ENCODE assay signal across 25 mouse cellular contexts in genomic region chr13:101711301-101711700, GRCm38 (mm10). TPM values are rescaled to one million over a fixed set of nuclear protein-coding genes. Genes with fewer than 3 reads are reported as not detected.
DNase-seq lines count a peak whose midpoint lies in the region; ATAC-seq and TF ChIP-seq lines count a peak whose summit lies in the region.
"Had no signal": no experiment of that assay in that cellular context is flagged by ENCODE, and none has a peak within 500 bp of the region (broad histone marks: within the 10 kb centered on the region; RNA-seq: fewer than 3 reads in every experiment).

No protein-coding gene starts in this region.

- no peak for ATAC-seq in midbrain, embryonic 16.5 days
- ATAC-seq: forebrain, embryonic 14.5 days; liver, embryonic 12.5 days; midbrain, embryonic 13.5 days; Patski had no signal

- no peak for DNase-seq in gastrocnemius, adult 2 months
- no peak for DNase-seq in gastrocnemius, postnatal 36 days
- peak; percentile 39 for DNase-seq in thymus, postnatal 4 days
- DNase-seq in thymus, postnatal 10 days (ENCODE audit: low spot score in 2 of 2), result no peak
- peak; percentile 74 for DNase-seq in induced T-regulatory cell, adult 2 months (ENCODE audit: low read depth)
- DNase-seq in kidney, postnatal 25 days, result no peak
- DNase-seq in kidney, adult 9 months, result no peak
- DNase-seq: adrenal gland, postnatal 10 days; cerebellum, adult 8-10 months; cerebellum, postnatal 36 days; heart, postnatal 14 days; kidney, adult 8-10 months; kidney, postnatal 14 days; lung, adult 18-20 months; lung, postnatal 14 days had no signal

- H3K9me3 ChIP-seq in midbrain, embryonic 16.5 days (replicated peaks; ENCODE audit: control insufficient read depth, low read length, poor library complexity, severe bottlenecking), result no peaks in the 10 kb centered on the region
- H3K9me3 ChIP-seq: G1E; heart, embryonic 12.5 days; hindbrain, embryonic 12.5 days; limb, embryonic 12.5 days; liver, embryonic 12.5 days; midbrain, embryonic 13.5 days had no signal

- WGBS in midbrain, embryonic 16.5 days, result 92% methylated on average over 2 of the region's 2 CpGs

- H3K4me2 ChIP-seq in midbrain, embryonic 16.5 days (ENCODE audit: low read length), result no peak overlapping the region
- H3K4me2 ChIP-seq: heart, embryonic 12.5 days; hindbrain, embryonic 12.5 days; limb, embryonic 12.5 days; liver, embryonic 12.5 days; midbrain, embryonic 13.5 days had no signal

- no peak overlapping the region for H3K4me3 ChIP-seq in gastrocnemius, adult 2 months
- H3K4me3 ChIP-seq in midbrain, embryonic 16.5 days (ENCODE audit: low read depth, low read length), result no peak overlapping the region
- H3K4me3 ChIP-seq: heart, embryonic 12.5 days; hindbrain, embryonic 12.5 days; limb, embryonic 12.5 days; liver, embryonic 12.5 days; midbrain, embryonic 13.5 days had no signal

- H3K27ac ChIP-seq in gastrocnemius, adult 2 months, result peak overlapping the region; percentile 74; the same call in 1 of the 2 replicates
- no peak overlapping the region for H3K27ac ChIP-seq in midbrain, embryonic 16.5 days (ENCODE audit: low read length)
- H3K27ac ChIP-seq: hindbrain, embryonic 12.5 days; limb, embryonic 12.5 days; liver, embryonic 12.5 days; midbrain, embryonic 13.5 days had no signal

- no peaks in the 10 kb centered on the region for H3K27me3 ChIP-seq in midbrain, embryonic 16.5 days (ENCODE audit: control insufficient read depth, insufficient read depth, low read depth, low read length)
- H3K27me3 ChIP-seq: CH12.LX; heart, embryonic 12.5 days; hindbrain, embryonic 12.5 days; liver, embryonic 12.5 days; midbrain, embryonic 13.5 days; Patski had no signal

- intact Hi-C loops in gastrocnemius, adult 2 months (cut with DNase I), result no loop called here
- intact Hi-C loops in gastrocnemius, postnatal 36 days (cut with DNase I), result no loop called here

- no peak for TF ChIP-seq CTCF in gastrocnemius, adult 2 months (IDR thresholded peaks at IDR 0.05)

- H3K4me1 ChIP-seq in midbrain, embryonic 16.5 days (ENCODE audit: control insufficient read depth, insufficient read depth, low read length), result no peaks in the 10 kb centered on the region
- H3K4me1 ChIP-seq: heart, embryonic 12.5 days; hindbrain, embryonic 12.5 days; midbrain, embryonic 13.5 days had no signal

- no peak overlapping the region for H3K9ac ChIP-seq in midbrain, embryonic 16.5 days (ENCODE audit: low read depth, low read length)
- H3K9ac ChIP-seq: heart, embryonic 12.5 days; hindbrain, embryonic 12.5 days; limb, embryonic 12.5 days; liver, embryonic 12.5 days; midbrain, embryonic 13.5 days had no signal

- H3K36me3 ChIP-seq in midbrain, embryonic 16.5 days (ENCODE audit: control insufficient read depth, insufficient read depth, low read length), result peaks cover 3% of the 10 kb centered on the region; the same call in 1 of the 2 replicates

RNA-seq across cellular contexts. Expression of gene Pik3r1, which starts 56.7 kb away (rescaled TPM):
- total RNA-seq in gastrocnemius, adult 2 months (2021), result 10 to 100 TPM; 41.3 to 52.1 TPM
- total RNA-seq in gastrocnemius, postnatal 36 days (2021), result 10 to 100 TPM; 21.6 to 32.9 TPM
- 45.7 and 49.1 TPM in 2 replicates for polyA plus RNA-seq in midbrain, embryonic 16.5 days (2015; fragmentation: Nextera tagmentation; extraction: Ambion mirVana)

Comparison
In these comparisons a context has a peak if more than half of its experiments do, and no peak if none do; other contexts are left out.
1. DNase-seq: peak in thymus, postnatal 4 days (single experiment) and induced T-regulatory cell, adult 2 months (single experiment); none in gastrocnemius, adult 2 months (single experiment), gastrocnemius, postnatal 36 days (0 of 2), thymus, postnatal 10 days (0 of 2), kidney, postnatal 25 days (0 of 2) and kidney, adult 9 months (single experiment).